Mouse (Mus musculus) midbrain, postnatal 0 days (tissue): ENCODE results near the gene Gm20696. TPM values are rescaled to one million over a fixed set of nuclear protein-coding genes. Genes with fewer than 3 reads are reported as not detected.

Source experiments
- ATAC-seq: fragments of 200-750 bp; cut with Nextera tagmentation; 2 replicates; pipeline ENCODE4 v1.8.0; 2017; ENCODE audit warnings: moderate number of reproducible peaks, mild to moderate bottlenecking, moderate TSS enrichment, moderate library complexity; ENCODE audit not compliant: low FRiP score
- DNase-seq: peaks from one replicate; pipeline ENCODE4 v3.0.0-alpha.2; 2015; ENCODE audit warnings: low spot score
- H3K27ac ChIP-seq: fragments of 300-500 bp; sonication (generic); 2 replicates; pipeline ENCODE4 v1.5.1; 2014; ENCODE audit warnings: low read depth, mild to moderate bottlenecking, low read length, mixed read lengths
- H3K27me3 ChIP-seq: fragments of 300-500 bp; sonication (generic); 2 replicates; pipeline ENCODE4 v1.6.1; 2014; ENCODE audit warnings: low read length, control low read depth, mixed read lengths; ENCODE audit not compliant: insufficient read depth
- H3K36me3 ChIP-seq: fragments of 300-500 bp; sonication (generic); 2 replicates; pipeline ENCODE4 v1.6.1; 2014; ENCODE audit warnings: low read length, control low read depth, mixed read lengths; ENCODE audit not compliant: insufficient read depth
- H3K4me1 ChIP-seq: fragments of 300-500 bp; sonication (generic); 2 replicates; pipeline ENCODE4 v1.6.1; 2014; ENCODE audit warnings: mild to moderate bottlenecking, control low read depth, antibody characterized with exemption, low read length, mixed read lengths; ENCODE audit not compliant: insufficient read depth
- H3K4me2 ChIP-seq: fragments of 300-500 bp; sonication (generic); 2 replicates; pipeline ENCODE4 v1.6.1; 2014; ENCODE audit warnings: low read depth, mild to moderate bottlenecking, low read length, mixed read lengths; ENCODE audit not compliant: poor library complexity, severe bottlenecking
- H3K4me3 ChIP-seq: fragments of 300-500 bp; sonication (generic); 2 replicates; pipeline ENCODE4 v1.5.1; 2014; ENCODE audit warnings: low read depth, mild to moderate bottlenecking, low read length, moderate library complexity
- H3K9ac ChIP-seq: fragments of 300-500 bp; sonication (generic); replicated peaks from 2 replicates; pipeline ENCODE4 v1.6.1; 2014; ENCODE audit warnings: mild to moderate bottlenecking, low read length, moderate library complexity, mixed read lengths; ENCODE audit not compliant: poor library complexity, severe bottlenecking
- H3K9me3 ChIP-seq: fragments of 300-500 bp; sonication (generic); 2 replicates; pipeline ENCODE4 v1.6.1; 2016; ENCODE audit warnings: low read length, control low read depth
- CTCF ChIP-seq: IDR thresholded peaks from 2 replicates; pipeline ENCODE4 v1.5.1; 2016; ENCODE audit warnings: antibody characterized with exemption, mild to moderate bottlenecking
- WGBS: fragments of 180-500 bp; shearing (Covaris S2); extraction: QIAGEN DNeasy Blood & Tissue Kit; methylation state at CpG from one replicate; pipeline ENCODE4 v1.1.7; 2014; 5-methylcytosine and 5-hydroxymethylcytosine counted together
- polyA plus RNA-seq: library from polyadenylated mRNA; unstranded; fragments of >200 nt; fragmentation: Nextera tagmentation; extraction: Ambion mirVana; gene quantifications from 2 replicates; pipeline ENCODE4 v1.2.1, GENCODE M21; 2015
- total RNA-seq: library from RNA; depleted of rRNA; stranded (reverse); fragments of >200 nt; gene quantifications from 2 replicates; pipeline ENCODE4 v1.2.3, GENCODE M21; 2014

Gene Gm20696
- total and polyA plus RNA-seq, 2 experiments from 2014 or later = 1.1 to 2.9 TPM

- Histone ChIP-seq H3K27me3 (no peaks in the 10 kb centered on the region), H3K4me3 (no peak overlapping the region), H3K36me3 (no peaks in the 10 kb centered on the region), H3K4me2 (no peak overlapping the region), H3K9ac (no peak overlapping the region), H3K9me3 (no peaks in the 10 kb centered on the region), H3K4me1 (no peaks in the 10 kb centered on the region), H3K27ac (no peak overlapping the region)
- no peak for TF ChIP-seq CTCF
- DNase-seq = no peak
- WGBS = 61% methylated on average over 3 of the region's 3 CpGs
- ATAC-seq = no peak
These were observed 351.9 kb downstream of the Gm20696 start for GRCm38 (mm10) chr6:99314746-99315145.

GRCm38 (mm10) chr6:99310529-99310928 is 356.1 kb downstream of the Gm20696 start:
- H3K36me3 ChIP-seq = no peaks in the 10 kb centered on the region
- ATAC-seq = no peak
- no peaks in the 10 kb centered on the region for H3K27me3 ChIP-seq
- no peak overlapping the region for H3K4me2 ChIP-seq
- no peak for TF ChIP-seq CTCF
- no peak for DNase-seq
- no peak overlapping the region for H3K4me3 ChIP-seq
- no peaks in the 10 kb centered on the region for H3K4me1 ChIP-seq
- H3K9me3 ChIP-seq = no peaks in the 10 kb centered on the region
- no peak overlapping the region for H3K27ac ChIP-seq
- 62% methylated on average over 12 of the region's 12 CpGs for WGBS
- no peak overlapping the region for H3K9ac ChIP-seq

GRCm38 (mm10) chr6:99310171-99310500 is 356.5 kb downstream of the Gm20696 start:
- Histone ChIP-seq H3K27me3 (no peaks in the 10 kb centered on the region), H3K9ac (no peak overlapping the region), H3K36me3 (no peaks in the 10 kb centered on the region), H3K9me3 (no peaks in the 10 kb centered on the region), H3K27ac (no peak overlapping the region), H3K4me2 (no peak overlapping the region), H3K4me3 (no peak overlapping the region), H3K4me1 (no peaks in the 10 kb centered on the region)
- no peak for ATAC-seq
- WGBS = 52% methylated on average over 3 of the region's 3 CpGs
- no peak for DNase-seq
- TF ChIP-seq CTCF = no peak

- ATAC-seq (no peak), DNase-seq (no peak)
- H3K36me3 ChIP-seq = no peaks in the 10 kb centered on the region
- no peak overlapping the region for H3K4me2 ChIP-seq
- no peak overlapping the region for H3K27ac ChIP-seq
- H3K4me3 ChIP-seq = no peak overlapping the region
- H3K9ac ChIP-seq = no peak overlapping the region
- H3K27me3 ChIP-seq = no peaks in the 10 kb centered on the region
- no peak for TF ChIP-seq CTCF
- no peaks in the 10 kb centered on the region for H3K4me1 ChIP-seq
- H3K9me3 ChIP-seq = no peaks in the 10 kb centered on the region
- WGBS = 78% methylated on average over 14 of the region's 14 CpGs
These were observed 357.0 kb downstream of the Gm20696 start for GRCm38 (mm10) chr6:99309466-99310170.

GRCm38 (mm10) chr6:99305751-99306150 is 360.8 kb downstream of the Gm20696 start:
- H3K9ac ChIP-seq = no peak overlapping the region
- H3K4me1 ChIP-seq = no peaks in the 10 kb centered on the region
- ATAC-seq (no peak), DNase-seq (no peak)
- no peak overlapping the region for H3K4me2 ChIP-seq
- no peak for TF ChIP-seq CTCF
- no peaks in the 10 kb centered on the region for H3K27me3 ChIP-seq
- 97% methylated on average over 3 of the region's 3 CpGs for WGBS
- H3K9me3 ChIP-seq = no peaks in the 10 kb centered on the region
- H3K27ac ChIP-seq = no peak overlapping the region
- H3K36me3 ChIP-seq = no peaks in the 10 kb centered on the region
- H3K4me3 ChIP-seq = no peak overlapping the region

GRCm38 (mm10) chr6:99305236-99305635 is 361.4 kb downstream of the Gm20696 start:
- no peak overlapping the region for H3K4me2 ChIP-seq

More at GRCm38 (mm10) chr6:99305236-99305635, 361.4 kb downstream of the Gm20696 start:
- no peak for DNase-seq
- H3K27ac ChIP-seq = no peak overlapping the region
- H3K27me3 ChIP-seq = no peaks in the 10 kb centered on the region
- H3K4me3 ChIP-seq = no peak overlapping the region
- no peaks in the 10 kb centered on the region for H3K9me3 ChIP-seq
- no peaks in the 10 kb centered on the region for H3K4me1 ChIP-seq
- no peak for TF ChIP-seq CTCF
- 96% methylated on average over 3 of the region's 3 CpGs for WGBS
- ATAC-seq = no peak
- H3K36me3 ChIP-seq = no peaks in the 10 kb centered on the region
- H3K9ac ChIP-seq = no peak overlapping the region
